Mouse (Mus musculus) v-Abl transformed pro-B cells (cell line): ENCODE measurements at regions not wholly inside any gene's neighbourhood (a gene's known extent, or its start where the extent isn't known, plus 50 kb on each side); places are given as distances from the start of the nearest gene placed in this dataset.
"Not testable (repeated sequence)": the region's sequence is repeated elsewhere in the genome, so short reads cannot be mapped to it uniquely, and the experiment has no call there.

ENCODE experiments used
- in situ Hi-C, 2 experiments: fragments of 400-800 bp; cut with MboI; formaldehyde crosslinking; loops; one replicate each; pipeline ENCODE4 v1.15.1; 2025; ENCODE audit not compliant: unreplicated experiment in 2 of 2

DNA sequence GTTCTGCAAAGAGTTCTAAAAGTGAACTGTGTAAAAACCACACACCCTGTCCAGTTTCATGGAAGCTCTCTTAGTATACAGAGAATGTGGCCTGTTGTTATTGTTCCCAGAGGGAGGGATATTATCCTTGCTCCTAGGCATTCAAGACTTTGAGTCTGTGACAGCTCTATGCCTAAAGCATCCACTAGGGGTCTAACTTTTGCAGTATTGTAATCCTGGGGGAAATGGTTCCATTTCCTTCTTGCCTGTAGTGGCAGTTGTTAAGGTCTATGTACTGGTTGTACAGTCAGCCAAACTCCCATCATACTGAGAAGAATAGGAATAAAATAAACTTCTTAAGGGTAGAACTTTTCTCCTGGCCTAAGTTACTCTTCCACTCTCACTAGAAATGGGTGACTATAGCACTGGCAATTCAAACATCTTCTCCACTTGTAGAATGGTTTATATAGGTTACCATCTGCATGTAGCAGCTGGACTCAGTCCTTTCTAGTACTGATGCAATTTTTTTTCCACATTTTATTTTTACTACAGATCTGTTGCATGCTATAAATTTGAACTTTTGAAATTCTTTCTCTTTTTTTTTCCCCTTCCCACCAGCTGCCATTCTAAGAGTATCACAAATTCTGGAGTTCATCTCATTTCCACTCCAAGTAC lies 51.4 kb upstream of the Dpt start:
- in situ Hi-C loops, result no loop called here

DNA sequence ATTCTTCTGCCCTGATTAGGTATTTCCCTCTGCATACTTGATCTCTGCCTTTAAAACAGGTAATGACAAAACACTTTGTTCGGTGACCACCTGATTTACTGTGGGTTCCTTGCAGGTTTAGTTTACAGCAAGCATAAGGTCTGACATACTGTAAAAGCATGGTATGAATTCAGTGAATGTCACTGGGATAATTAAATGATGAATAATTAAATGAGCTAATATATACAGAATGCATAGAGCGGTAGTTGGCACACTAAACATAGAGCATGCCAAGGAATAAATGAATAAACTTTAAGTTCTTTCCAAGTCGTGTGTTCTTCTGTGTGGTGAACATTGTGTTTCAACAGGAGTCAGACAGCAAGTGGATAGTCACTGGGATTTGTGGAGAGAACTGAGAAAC lies 51.9 kb upstream of the Dpt start:
- in situ Hi-C loops, result no loop called here

DNA sequence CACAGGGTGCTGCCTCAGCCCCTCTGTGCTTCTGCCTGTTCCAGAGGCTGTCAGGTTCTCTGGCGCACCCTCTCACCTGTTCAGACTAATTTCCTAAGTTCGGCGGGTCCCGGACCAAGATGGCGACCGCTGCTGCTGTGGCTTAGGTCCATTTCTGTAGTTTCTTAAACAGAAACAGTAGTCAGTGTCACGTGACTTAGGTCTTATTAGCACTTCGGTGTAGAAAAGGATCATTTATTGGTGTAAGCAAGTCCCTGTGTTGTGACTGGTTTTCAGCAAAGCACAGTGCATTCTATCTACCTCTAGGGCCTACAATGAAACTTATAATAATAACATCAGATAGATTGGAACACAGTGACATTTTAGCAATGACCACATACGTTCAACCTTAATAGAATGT lies 53.5 kb upstream of the Dpt start:
- in situ Hi-C loops, result not testable (repeated sequence)

DNA sequence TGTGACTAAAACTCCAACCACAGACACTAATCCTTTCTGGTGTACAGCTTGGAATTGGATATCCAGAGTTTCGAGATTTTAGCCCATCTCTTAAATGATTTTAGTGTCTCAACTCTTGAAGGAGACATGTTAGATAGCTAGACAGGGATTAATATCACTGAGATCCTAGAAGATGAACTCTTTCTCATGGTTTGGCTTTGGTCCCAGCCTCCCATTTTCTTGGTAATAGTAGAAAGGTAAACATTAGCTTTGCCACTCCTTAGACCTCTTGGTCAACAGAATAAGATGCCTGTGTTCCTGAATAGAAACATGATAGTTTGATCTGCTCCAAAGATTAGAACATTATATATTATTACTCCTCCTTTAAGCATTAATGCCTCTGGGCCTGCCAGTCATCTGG lies 60.8 kb upstream of the Dpt start:
- in situ Hi-C loops, result no loop called here

DNA sequence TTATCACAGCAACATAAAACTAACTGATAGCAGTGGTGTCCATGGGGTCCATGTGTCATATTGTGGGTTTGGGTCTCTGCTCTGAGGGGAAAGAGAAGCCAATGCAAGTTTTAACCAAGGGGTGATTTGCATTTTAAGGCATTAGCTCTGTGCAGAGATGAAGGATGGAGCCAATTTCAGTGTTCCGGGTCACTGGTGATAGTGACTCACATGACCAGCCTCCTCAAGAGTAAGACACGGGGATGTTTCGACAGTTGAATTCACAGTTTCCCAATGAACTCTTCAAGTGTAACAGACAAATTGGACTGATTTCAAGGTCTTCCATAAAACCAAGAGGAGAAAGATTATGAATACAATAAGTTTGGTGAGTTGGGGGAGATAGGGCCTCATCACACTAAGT lies 62.7 kb upstream of the Dpt start:
- in situ Hi-C loops, result no loop called here

DNA sequence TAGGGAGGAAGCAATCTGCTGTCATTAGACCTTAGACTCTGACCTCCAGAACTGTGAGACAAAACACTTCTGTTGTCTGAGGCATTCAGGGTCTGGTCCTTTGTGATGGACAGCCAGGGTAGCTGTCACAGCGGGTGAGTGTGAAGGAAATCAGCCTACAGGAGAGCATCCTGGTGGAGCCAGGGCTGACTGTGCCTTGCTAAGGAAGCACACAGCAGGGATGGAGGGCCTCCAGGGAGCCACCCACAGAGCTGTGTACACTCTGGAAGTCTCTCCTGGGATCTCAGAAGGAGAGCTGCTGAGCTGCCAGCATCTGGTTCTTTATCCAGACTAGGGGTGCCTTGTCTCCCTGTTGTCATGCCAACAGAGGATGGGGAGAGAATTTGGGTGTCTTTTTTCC lies 74.4 kb upstream of the Dpt start:
- in situ Hi-C loops, result no loop called here

DNA sequence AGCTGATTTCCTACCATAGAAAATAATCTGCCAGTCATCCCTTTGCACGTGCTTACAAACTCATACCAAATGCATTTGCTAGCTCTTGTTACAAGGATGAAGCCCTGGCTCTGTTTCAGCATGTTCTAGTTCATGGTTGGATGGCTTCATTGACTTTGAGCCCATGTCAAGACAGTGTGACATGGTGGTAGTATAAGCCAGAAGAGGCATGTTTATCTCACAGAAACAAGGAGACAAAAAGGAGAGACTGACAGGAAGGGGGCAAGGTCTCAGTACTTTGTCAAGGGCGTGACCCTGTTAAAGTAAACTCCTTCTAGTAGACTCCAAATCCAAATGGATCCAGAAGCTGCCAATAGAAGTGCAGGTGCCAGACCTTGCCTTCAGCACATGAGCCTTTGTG lies 81.5 kb upstream of the Dpt start:
- in situ Hi-C loops, result no loop called here

DNA sequence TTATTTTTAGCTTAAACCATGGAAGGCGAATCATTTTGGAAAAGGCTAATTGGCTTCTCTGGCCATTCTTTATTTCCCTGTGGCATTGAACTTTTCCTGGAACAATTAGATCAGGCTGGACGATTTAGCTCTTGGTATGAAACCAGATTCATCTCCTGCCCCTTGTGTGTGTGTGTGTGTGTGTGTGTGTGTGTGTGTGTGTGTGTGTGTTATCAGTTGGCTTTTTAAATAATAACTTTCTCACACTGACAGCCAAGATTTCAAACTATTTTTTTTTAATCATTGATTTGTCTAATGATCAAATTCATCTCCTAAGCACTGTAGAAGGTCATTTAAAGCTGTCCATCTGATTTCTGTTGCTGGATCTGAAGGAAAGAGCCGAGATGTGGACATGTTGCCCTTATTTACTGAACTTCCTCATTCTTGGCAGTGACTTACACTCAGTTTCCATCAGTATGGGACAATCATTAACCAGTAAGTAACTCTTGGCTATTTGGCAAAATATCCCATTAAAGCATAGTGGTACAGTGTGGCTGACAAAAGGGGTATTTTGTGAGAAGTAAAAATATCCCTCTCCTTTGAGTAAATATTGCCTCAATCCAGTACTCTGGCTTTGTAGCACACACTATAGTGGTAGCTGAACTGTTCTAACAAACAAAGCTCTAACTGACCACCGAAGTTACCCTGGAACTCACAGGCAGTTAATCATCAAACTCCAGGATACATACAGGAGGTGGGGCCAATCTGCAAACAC lies 82.5 kb upstream of the Dpt start:
- in situ Hi-C loops, result no loop called here

DNA sequence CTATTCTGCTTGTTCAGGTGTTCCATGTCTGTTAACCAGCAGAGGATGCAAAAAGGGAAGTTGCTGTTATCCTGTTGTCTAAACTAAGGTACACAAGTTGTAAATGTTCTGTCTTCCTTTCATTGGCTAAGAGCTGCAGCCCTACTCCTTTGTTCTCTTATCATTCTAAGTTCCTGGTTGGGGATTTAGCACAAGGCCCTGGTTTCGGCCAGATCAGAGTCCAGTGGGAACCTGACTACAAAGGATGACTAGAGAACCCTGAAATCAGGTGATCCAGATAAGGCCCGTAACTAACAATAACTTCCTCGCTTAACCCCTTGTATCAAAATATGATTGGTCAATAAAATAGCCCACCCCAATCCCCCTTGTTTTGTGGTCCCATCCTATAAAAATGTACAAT lies 83.9 kb upstream of the Dpt start:
- in situ Hi-C loops, result no loop called here

DNA sequence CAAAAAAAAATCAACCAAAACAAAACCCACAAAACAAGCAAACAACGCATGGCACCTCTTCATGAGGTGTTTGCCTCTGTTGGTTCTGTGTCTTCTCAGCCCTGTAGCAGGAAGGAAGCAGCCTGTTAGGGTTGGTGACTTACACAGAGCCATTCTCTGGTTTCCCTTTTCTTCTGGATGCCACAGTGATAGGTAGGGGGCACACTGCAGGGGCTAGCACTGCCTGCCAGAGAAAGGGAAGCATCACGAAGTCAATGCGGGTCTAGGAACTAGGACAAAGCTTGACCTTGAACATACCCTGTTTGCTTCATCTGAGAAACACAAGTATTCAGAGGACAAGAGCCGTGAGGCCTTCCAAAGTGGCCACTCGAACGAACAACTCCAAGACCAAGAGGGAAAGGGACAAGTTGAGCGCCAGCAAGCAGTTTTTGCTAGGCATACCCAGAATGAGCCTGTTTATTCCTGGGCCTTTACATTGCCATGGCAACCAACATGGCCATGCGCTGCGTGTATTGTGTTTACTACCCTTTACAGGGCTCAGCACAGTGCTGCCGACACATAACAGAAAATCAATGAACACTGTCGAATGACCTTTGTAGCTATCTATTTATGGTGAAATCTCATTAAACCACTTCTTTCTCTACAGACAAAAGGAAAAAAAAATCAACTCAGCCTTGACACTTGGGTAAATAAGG lies 91.9 kb upstream of the Dpt start:
- in situ Hi-C loops, result no loop called here

DNA sequence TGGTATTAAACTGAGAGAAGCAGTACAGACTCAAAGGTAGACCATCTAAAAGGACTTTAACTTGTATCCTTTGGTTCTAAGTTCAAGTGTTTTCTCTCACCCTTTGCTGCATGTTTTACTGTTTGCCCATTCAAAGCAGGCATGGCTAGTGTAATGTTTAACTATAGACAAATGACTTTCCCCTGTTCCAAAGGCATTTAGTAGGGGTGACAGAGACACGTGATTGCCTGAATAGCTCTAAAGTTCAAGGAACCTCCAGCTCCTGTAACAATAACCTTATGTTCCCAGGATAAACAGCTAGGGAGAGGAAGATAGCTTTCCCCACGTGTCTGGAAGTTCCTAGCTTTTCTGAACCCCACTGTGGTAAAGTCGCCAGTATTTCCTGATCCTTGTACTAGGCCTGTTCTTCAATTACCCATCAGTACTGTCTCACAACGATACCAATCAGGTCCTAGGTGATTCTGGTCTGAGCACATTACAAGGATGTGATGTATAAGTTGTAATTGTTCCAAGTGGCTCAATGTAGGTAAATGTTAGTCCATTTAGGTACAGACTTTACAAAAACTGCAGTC lies 92.8 kb upstream of the Dpt start:
- in situ Hi-C loops, result no loop called here

DNA sequence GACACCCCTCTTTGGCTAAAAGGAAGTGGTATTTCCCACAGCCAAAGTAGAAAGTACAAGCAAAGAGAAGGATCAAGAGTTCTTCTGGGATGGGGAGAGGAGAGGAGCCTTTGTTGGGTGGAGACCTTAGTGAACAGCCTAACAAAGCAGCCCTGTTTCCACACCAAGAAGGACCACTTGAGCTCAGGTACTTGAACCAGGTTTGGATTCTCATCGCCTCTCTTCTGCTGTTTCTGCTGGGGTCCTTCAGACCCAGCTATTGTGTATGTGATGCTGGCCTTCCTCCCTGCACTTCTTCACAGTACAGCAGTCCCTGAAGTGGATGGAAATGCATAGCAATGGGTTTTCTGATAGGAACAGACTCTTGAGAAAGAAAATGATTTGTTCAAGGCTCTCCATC lies 106.4 kb upstream of the Dpt start:
- in situ Hi-C loops, result no loop called here

DNA sequence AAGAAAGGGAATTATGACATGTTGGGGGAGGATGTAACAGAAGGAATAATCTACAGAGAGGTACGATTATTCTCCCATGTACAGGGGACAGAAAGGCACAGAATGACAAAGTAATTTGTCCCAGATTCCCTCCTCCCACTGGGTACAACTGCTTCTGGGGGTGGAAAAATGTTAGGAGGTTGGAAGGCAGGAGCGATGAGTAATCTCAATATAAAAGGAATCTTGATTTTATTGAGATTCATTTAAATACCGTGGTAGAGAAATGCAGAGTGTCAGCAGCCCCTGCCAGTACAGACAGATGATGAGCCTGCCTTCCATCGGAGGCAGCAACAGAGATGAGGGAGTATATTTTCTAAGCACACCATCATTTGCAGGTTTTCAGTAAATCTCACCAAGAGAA lies 107.1 kb upstream of the Dpt start:
- in situ Hi-C loops, result no loop called here

DNA sequence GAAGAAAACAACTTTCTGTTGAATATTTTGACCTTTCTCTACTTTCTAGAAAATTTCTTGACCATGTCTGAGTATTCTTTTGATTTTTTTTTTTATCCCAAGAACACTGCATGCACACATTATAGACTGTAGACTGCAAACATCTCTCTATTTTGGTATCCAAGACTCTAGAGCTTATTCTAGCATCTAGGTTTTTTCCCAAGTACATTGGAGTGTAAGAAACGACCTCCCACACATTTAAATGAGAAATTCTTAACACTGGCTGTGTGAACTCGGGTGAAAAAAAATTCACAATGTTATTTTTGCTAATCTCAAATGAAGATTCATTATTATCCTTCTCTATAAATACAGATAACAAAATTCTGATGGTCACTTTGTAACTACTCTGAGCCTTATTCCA lies 112.0 kb upstream of the Dpt start:
- in situ Hi-C loops, result no loop called here

DNA sequence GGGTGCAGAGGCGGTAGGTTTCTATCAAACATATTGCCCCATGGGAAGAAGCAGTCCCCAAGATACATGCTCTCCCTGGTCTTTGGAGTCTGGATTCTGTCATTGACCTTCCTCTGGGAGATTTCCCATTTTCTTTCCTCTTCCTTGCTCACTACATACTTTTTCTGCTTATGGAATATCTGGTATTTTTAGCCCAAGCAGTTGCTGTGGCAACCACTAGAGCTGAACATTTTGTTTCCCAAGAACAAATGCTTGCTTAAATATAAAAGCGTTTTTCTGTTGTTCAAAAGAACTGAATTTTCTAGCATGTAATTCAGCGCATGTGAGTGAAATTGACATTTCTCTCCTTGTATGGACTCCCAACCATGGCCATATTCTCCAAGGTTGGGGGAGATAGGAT lies 112.7 kb upstream of the Dpt start:
- in situ Hi-C loops, result no loop called here

DNA sequence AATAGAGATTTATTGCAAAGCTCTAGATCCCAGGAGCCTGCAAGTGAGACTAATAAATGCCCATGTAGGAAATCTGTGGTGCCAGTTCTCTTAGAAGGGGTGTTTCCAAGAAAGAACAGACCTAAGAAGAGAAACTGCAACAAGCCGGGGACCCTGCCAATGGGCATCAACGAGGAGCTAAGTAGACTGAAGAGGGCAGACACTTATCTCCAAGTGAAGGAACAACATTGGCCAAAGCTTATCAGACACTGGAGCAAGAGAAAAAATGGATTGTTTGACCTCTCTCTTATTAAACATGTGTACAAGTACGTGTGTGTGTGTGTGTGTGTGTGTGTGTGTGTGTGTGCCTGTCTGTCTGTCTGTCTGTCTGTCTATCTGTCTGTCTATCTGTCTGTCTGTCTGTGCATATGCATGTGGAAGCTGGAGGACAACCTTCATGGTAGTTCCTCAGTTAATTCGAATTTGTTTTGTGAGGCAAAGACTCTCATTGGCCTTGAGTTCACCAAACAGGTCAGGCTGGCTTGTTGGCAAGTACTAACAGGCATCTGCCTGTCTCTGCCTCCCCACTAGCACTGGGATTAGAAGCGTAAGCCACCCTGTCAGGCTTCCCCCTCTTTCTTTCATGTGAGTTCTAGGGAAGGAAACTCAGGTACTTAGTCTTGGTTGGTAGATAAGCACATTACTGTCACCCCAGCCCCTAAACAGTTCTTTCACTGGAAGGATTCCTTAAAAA lies 113.4 kb upstream of the Dpt start:
- in situ Hi-C loops, result no loop called here

DNA sequence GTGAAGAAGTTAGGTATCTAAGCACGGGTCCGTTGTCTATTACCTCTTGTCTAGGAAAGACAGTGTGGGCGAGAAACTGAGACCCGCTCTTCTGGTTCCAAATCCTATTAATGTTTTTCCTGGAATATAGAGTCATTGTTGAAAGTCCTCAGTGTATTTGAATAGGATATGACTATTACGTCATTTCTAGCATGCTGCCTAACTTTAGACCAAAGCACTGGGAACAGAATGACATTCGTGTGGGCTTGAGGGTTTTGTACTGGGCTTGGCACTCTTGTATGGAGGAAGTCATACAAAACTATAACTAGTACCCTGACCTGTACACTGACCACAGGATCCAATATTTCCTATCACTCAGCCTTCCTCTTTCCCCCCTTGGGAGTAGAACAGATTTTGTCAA lies 114.0 kb upstream of the Dpt start:
- in situ Hi-C loops, result no loop called here

DNA sequence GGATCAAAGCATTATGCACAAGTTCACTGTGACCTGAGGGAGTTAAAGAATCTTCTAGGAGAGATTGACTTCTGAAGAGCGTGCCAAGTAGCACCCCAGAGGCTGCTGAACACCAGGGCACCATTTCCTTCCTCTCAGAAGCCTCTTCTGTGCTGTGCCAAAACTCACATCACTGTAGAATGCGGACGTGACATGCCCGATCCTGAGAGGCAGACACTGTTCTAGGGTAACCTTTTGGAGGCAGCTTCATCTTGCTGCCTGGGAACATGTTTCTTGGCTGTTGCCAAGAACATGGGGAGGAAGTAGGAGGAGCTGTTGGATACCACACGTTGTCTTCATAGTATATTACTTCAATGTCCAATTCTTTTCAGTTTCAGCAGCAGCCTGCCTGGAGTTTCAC lies 114.9 kb upstream of the Dpt start:
- in situ Hi-C loops, result no loop called here

DNA sequence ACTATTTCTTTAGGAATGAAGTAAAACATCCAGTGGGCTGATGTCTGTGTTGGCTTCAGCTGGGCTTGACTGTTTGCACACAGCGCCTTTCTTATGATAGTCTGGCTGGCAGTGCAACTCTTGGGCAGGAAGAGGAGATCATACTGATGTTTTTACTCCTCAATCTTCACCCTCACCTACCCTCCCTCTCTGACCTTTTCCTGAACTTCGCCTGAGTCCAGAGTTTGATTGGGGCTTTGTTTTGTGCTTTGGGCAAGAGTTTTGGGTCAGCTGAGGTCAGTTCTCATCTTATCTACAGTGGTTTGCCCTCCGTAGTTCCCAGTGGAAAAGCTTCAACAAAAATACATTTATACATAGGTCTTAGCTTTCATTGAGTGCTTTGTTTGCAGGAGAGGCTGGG lies 118.1 kb upstream of the Dpt start:
- in situ Hi-C loops, result no loop called here

DNA sequence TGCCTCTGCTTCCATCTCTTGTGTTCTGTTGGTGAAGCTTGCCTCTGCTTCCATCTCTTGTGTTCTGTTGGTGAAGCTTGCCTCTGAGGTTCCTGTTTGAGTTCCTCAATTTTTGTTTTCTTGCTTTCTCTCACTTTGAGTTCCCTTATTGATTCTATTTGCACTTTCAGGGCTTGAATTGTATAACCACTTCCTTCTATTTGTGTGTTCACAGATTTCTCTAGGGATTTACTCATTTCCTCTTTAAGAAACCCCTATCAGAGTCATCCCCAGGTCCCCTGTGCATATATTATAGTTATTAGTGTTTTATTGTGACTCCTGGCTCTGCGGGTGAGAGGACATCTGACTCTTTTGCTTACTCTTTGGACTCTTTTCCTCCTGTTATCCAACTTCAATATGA lies 144.2 kb upstream of the Dpt start:
- in situ Hi-C loops, result no loop called here

DNA sequence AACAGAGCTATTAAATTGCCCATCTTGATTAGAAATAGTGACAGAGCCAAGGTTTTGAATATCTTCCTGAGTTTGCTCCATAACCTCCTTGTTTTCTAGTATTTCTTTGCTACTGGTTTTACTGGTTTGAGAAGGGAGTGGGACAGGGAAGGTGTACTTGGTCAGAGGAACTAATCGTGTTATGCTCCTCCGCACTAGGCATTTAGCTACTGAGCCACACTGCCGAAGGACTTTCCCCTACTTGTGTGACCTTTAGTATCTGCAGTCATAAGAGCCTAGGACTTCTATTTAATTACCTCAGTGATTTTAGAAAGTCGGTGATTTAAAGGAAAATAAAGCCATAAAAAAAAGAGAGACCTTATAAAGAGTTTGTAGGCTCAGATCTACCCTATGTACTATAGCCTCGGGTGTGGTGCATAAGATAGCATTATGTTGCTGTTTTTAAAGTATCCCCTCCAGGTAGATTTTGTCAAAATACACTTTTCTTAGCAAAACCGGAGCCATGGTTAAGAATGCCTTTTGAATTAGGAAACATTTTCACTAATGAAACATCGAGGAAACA lies 158.5 kb upstream of the Dpt start:
- in situ Hi-C loops, result no loop called here
